Comparison of ENCODE assay signal across 12 mouse cellular contexts in the genomic region with DNA sequence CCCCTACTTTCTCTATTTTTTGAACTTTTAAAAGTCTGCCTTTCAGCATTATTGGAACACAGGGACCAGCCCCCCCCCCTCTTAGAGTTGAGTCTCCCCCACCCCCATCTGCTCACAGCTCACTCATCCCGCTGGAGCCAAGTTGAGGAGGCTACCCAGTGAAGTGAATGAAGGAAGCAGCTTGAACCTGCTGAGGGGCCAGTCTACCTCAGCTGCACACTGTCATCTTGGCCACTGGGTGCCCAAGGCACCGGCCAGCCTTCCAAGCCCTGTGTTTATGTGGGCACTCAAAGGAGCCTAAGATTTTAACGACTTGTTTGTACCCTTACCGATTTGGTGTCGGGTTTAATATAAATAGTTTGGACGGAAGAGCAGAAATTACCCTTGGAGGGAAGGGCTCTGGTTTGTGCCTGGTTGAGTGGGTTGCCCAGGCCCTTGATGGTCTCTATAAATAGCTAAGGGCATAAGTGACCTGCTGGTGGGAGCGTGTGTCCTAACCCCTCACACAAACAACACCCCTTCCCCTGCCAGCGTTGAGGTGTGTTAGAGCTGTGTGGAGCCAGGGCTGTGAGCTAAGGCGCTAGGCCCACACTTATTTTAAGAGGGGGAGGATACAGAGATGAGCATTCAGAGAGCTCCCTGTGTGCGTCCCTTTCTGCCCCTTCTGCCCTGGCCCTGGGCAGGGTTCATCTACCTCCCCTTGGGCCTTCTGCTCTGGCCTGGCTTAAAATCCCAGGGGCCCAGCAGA. TPM values are rescaled to one million over a fixed set of nuclear protein-coding genes. Genes with fewer than 3 reads are reported as not detected.
DNase-seq lines count a peak whose midpoint lies in the region; ATAC-seq and TF ChIP-seq lines count a peak whose summit lies in the region.
"Had no signal": no experiment of that assay in that cellular context is flagged by ENCODE, and none has a peak within 500 bp of the region (broad histone marks: within the 10 kb centered on the region; RNA-seq: fewer than 3 reads in every experiment).

No protein-coding gene starts in this region.

- H3K27me3 ChIP-seq in heart, adult 2 months (ENCODE audit: control insufficient read depth, insufficient read depth, low read length), result no peaks in the 10 kb centered on the region
- no peaks in the 10 kb centered on the region for H3K27me3 ChIP-seq in neural tube, embryonic 11.5 days (ENCODE audit: control insufficient read depth, insufficient read depth, low read length)
- no peaks in the 10 kb centered on the region for H3K27me3 ChIP-seq in limb, embryonic 13.5 days
- H3K27me3 ChIP-seq in liver, postnatal 0 days (ENCODE audit: insufficient read depth, low read length), result peaks cover 23% of the 10 kb centered on the region

- peaks cover 2% of the 10 kb centered on the region; the same call in 1 of the 2 replicates for H3K4me1 ChIP-seq in heart, adult 2 months (ENCODE audit: control insufficient read depth, insufficient read depth, low read length)
- peaks cover 71% of the 10 kb centered on the region for H3K4me1 ChIP-seq in neural tube, embryonic 11.5 days (ENCODE audit: control insufficient read depth, insufficient read depth, low read length)
- peaks cover 86% of the 10 kb centered on the region for H3K4me1 ChIP-seq in limb, embryonic 13.5 days
- H3K4me1 ChIP-seq in liver, postnatal 0 days (ENCODE audit: insufficient read depth), result peaks cover 14% of the 10 kb centered on the region

- no peak for DNase-seq in heart, adult 2 months
- DNase-seq in heart, postnatal 10 days, result no peak
- no peak for DNase-seq in neural tube, embryonic 11.5 days (ENCODE audit: low spot score)
- no peak for DNase-seq in neural tube, embryonic 10.5 days (ENCODE audit: extremely low spot score, low spot score)
- DNase-seq in spleen, postnatal 14 days (ENCODE audit: low spot score in 2 of 2), result no peak
- no peak for DNase-seq in liver, postnatal 0 days
- DNase-seq in yolk sac, embryonic 10.5 days (ENCODE audit: low spot score), result no peak
- DNase-seq: cerebellum, adult 11-12 months had no signal

- 60% methylated on average over 10 of the region's 10 CpGs for WGBS in heart, adult 2 months
- WGBS in neural tube, embryonic 11.5 days, result 42% methylated on average over 10 of the region's 10 CpGs
- WGBS in limb, embryonic 13.5 days, result 23% methylated on average over 10 of the region's 10 CpGs
- 68% methylated on average over 10 of the region's 10 CpGs for WGBS in liver, postnatal 0 days (ENCODE audit: insufficient replicate concordance)

- intact Hi-C loops in heart, adult 2 months (cut with DNase I), result loop anchor here (5.0 kb wide), 1 partner anchor 251 kb away; no protein-coding TSS in a partner anchor
- intact Hi-C loops in heart, postnatal 10 days (cut with DNase I), result no loop called here

- no peak for TF ChIP-seq POLR2A in heart, adult 2 months (IDR thresholded peaks at IDR 0.05; ENCODE audit: insufficient read depth, low read depth, low read length)

- H3K27ac ChIP-seq in heart, adult 2 months, result peak overlapping the region; percentile 43
- H3K27ac ChIP-seq in neural tube, embryonic 11.5 days (ENCODE audit: low read depth, low read length), result 0 out of 2 replicates have a peak overlapping the region, but pooled peaks have one; percentile 17
- peak overlapping the region; percentile 22; the same call in 1 of the 2 replicates for H3K27ac ChIP-seq in limb, embryonic 13.5 days
- H3K27ac ChIP-seq in liver, postnatal 0 days (ENCODE audit: low read depth), result no peak overlapping the region
- H3K27ac ChIP-seq: kidney, postnatal 0 days; liver, embryonic 12.5 days had no signal

- no peak for TF ChIP-seq EP300 in heart, adult 2 months (IDR thresholded peaks at IDR 0.05; ENCODE audit: insufficient read depth, low read depth, low read length)
- TF ChIP-seq EP300 in liver, postnatal 0 days (IDR thresholded peaks at IDR 0.05; ENCODE audit: low read depth), result no peak

- H3K9ac ChIP-seq in heart, adult 2 months (ENCODE audit: low read depth, low read length), result no peak overlapping the region
- peak overlapping the region; percentile 35 for H3K9ac ChIP-seq in neural tube, embryonic 11.5 days (ENCODE audit: low read length)
- peak overlapping the region; percentile 66 for H3K9ac ChIP-seq in limb, embryonic 13.5 days
- no peak overlapping the region for H3K9ac ChIP-seq in liver, postnatal 0 days (replicated peaks)
- H3K9ac ChIP-seq: liver, embryonic 12.5 days had no signal

- TF ChIP-seq CTCF in heart, adult 2 months (IDR thresholded peaks at IDR 0.05), result no peak
- TF ChIP-seq CTCF in liver, postnatal 0 days (IDR thresholded peaks at IDR 0.05; ENCODE audit: low read depth), result no peak

- no peaks in the 10 kb centered on the region for H3K9me3 ChIP-seq in neural tube, embryonic 11.5 days (ENCODE audit: control insufficient read depth, low read length)
- no peaks in the 10 kb centered on the region for H3K9me3 ChIP-seq in limb, embryonic 13.5 days
- H3K9me3 ChIP-seq in liver, postnatal 0 days (ENCODE audit: low read length), result no peaks in the 10 kb centered on the region
- H3K9me3 ChIP-seq: liver, embryonic 12.5 days had no signal

- H3K79me2 ChIP-seq in heart, adult 2 months (replicated peaks; ENCODE audit: control insufficient read depth, insufficient read depth, low read length), result no peaks in the 10 kb centered on the region

- no peaks in the 10 kb centered on the region for H3K36me3 ChIP-seq in heart, adult 2 months (ENCODE audit: control insufficient read depth, insufficient read depth, low read length)
- H3K36me3 ChIP-seq in neural tube, embryonic 11.5 days (ENCODE audit: control insufficient read depth, insufficient read depth, low read length), result peaks cover 9% of the 10 kb centered on the region
- peaks cover 36% of the 10 kb centered on the region for H3K36me3 ChIP-seq in limb, embryonic 13.5 days
- H3K36me3 ChIP-seq in liver, postnatal 0 days (replicated peaks; ENCODE audit: insufficient read depth, low read length), result no peaks in the 10 kb centered on the region

- H3K4me3 ChIP-seq in heart, adult 2 months, result no peak overlapping the region
- peak overlapping the region; percentile 90 for H3K4me3 ChIP-seq in neural tube, embryonic 11.5 days (ENCODE audit: low read depth, low read length)
- peak overlapping the region; percentile 85 for H3K4me3 ChIP-seq in limb, embryonic 13.5 days
- no peak overlapping the region for H3K4me3 ChIP-seq in liver, postnatal 0 days (ENCODE audit: low read depth, low read length)
- H3K4me3 ChIP-seq: liver, embryonic 12.5 days; myocyte had no signal

- peak overlapping the region; percentile 86 for H3K4me2 ChIP-seq in neural tube, embryonic 11.5 days (ENCODE audit: low read depth)
- peak overlapping the region; percentile 88 for H3K4me2 ChIP-seq in limb, embryonic 13.5 days (replicated peaks)
- no peak overlapping the region for H3K4me2 ChIP-seq in liver, postnatal 0 days (ENCODE audit: low read depth, low read length)
- H3K4me2 ChIP-seq: liver, embryonic 12.5 days had no signal

- ATAC-seq in neural tube, embryonic 11.5 days (ENCODE audit: insufficient read depth, low FRiP score, low TSS enrichment), result no peak
- no peak for ATAC-seq in limb, embryonic 13.5 days (ENCODE audit: low FRiP score, low read depth)
- ATAC-seq in liver, postnatal 0 days, result no peak
- ATAC-seq: liver, embryonic 12.5 days had no signal

RNA-seq across cellular contexts. Expression of gene Axin2, which starts 6.4 kb away (rescaled TPM):
- 1 to 10 TPM; 3.5 to 6.6 TPM for total RNA-seq in heart, adult 2 months (2021)
- polyA plus RNA-seq in heart, adult 2 months (2012; rRNA removed), result 2.7 and 2.8 TPM in 2 replicates
- total RNA-seq in heart, postnatal 10 days (2021), result 1 to 10 TPM; 5.4 to 6.0 TPM
- polyA plus RNA-seq in neural tube, embryonic 11.5 days (2014; fragmentation: Nextera tagmentation; extraction: Ambion mirVana), result 16.4 and 21.2 TPM in 2 replicates
- 18.1 and 19.7 TPM in 2 replicates for polyA plus RNA-seq in limb, embryonic 13.5 days (2015; fragmentation: Nextera tagmentation; extraction: Ambion mirVana)
- 0.47 and 0.63 TPM in 2 replicates for polyA plus RNA-seq in liver, postnatal 0 days (2015; fragmentation: Nextera tagmentation; extraction: Ambion mirVana)

Comparison
In these comparisons a context has a peak if more than half of its experiments do, and no peak if none do; other contexts are left out.
1. H3K4me3 ChIP-seq: peak in neural tube, embryonic 11.5 days (single experiment) and limb, embryonic 13.5 days (single experiment); none in heart, adult 2 months (single experiment) and liver, postnatal 0 days (single experiment).
2. H3K9ac ChIP-seq: peak in neural tube, embryonic 11.5 days (single experiment) and limb, embryonic 13.5 days (single experiment); none in heart, adult 2 months (single experiment) and liver, postnatal 0 days (single experiment).